Mouse (Mus musculus): ENCODE results near the gene Ctse. TPM values are rescaled to one million over a fixed set of nuclear protein-coding genes. Genes with fewer than 3 reads are reported as not detected.

Gene Ctse
- polyA plus RNA-seq, 1 experiment = 6.4 TPM

- H3K27ac ChIP-seq (ENCODE audit: control insufficient read depth, insufficient read depth, low read length) = no peak overlapping the region
- no peaks in the 10 kb centered on the region for H3K36me3 ChIP-seq (ENCODE audit: control insufficient read depth, insufficient read depth, low read length)
- no peaks in the 10 kb centered on the region for H3K27me3 ChIP-seq (ENCODE audit: control insufficient read depth, insufficient read depth, low read length)
- 94% methylated on average over 5 of the region's 5 CpGs for WGBS
- no peak overlapping the region for H3K4me3 ChIP-seq (ENCODE audit: control insufficient read depth, insufficient read depth, low read length)
- DNase-seq = no peak
- TF ChIP-seq POLR2A (IDR thresholded peaks at IDR 0.05; ENCODE audit: control insufficient read depth, extremely low read depth, insufficient read depth, low read length, poor library complexity) = no peak
- 0 out of 2 replicates have a peak, but pooled peaks have one; percentile 18 for TF ChIP-seq CTCF (IDR thresholded peaks at IDR 0.05; ENCODE audit: borderline replicate concordance, control insufficient read depth, extremely low read depth, insufficient read depth, low read length, poor library complexity)
- H3K4me1 ChIP-seq (replicated peaks; ENCODE audit: control insufficient read depth, insufficient read depth, low read length) = peaks cover 9% of the 10 kb centered on the region
These were observed 63.3 kb downstream of the Ctse start for GRCm38 (mm10) chr1:131701391-131701790.

- Histone ChIP-seq H3K36me3 (ENCODE audit: control insufficient read depth, insufficient read depth, low read length) (no peaks in the 10 kb centered on the region), H3K27ac (ENCODE audit: control insufficient read depth, insufficient read depth, low read length) (no peak overlapping the region), H3K27me3 (ENCODE audit: control insufficient read depth, insufficient read depth, low read length) (no peaks in the 10 kb centered on the region), H3K4me1 (replicated peaks; ENCODE audit: control insufficient read depth, insufficient read depth, low read length) (peaks cover 9% of the 10 kb centered on the region), H3K4me3 (ENCODE audit: control insufficient read depth, insufficient read depth, low read length) (no peak overlapping the region)
- 24% methylated on average over 8 of the region's 8 CpGs for WGBS
- TF ChIP-seq POLR2A (IDR thresholded peaks at IDR 0.05; ENCODE audit: control insufficient read depth, extremely low read depth, insufficient read depth, low read length, poor library complexity) (no peak), CTCF (IDR thresholded peaks at IDR 0.05; ENCODE audit: borderline replicate concordance, control insufficient read depth, extremely low read depth, insufficient read depth, low read length, poor library complexity) (no peak)
- peak; percentile 16 for DNase-seq
These were observed 64.1 kb downstream of the Ctse start for GRCm38 (mm10) chr1:131702094-131702766.

DNA sequence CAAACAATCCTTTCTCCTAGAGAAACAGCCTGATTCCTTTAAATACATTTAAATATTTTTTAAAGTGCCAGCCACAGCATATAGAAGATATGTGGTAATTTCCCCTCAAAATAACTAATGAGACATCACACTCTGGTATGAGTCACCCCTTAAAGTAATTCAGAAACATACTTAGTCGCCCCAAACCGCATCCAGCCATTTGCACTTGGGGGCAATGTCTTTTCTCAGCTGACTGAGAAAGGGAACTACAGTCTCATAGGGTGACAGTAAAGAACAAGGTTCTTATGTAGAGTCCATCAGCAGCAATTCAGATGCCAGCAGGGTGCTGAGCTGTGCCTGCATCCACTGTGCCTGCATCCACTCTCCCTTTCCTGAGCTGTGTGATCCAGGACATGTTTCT is 65.4 kb downstream of the Ctse start:
- no peaks in the 10 kb centered on the region for H3K36me3 ChIP-seq (ENCODE audit: control insufficient read depth, insufficient read depth, low read length)
- H3K4me3 ChIP-seq (ENCODE audit: control insufficient read depth, insufficient read depth, low read length) = no peak overlapping the region
- 90% methylated on average over 2 of the region's 2 CpGs for WGBS
- no peak overlapping the region for H3K27ac ChIP-seq (ENCODE audit: control insufficient read depth, insufficient read depth, low read length)
- TF ChIP-seq CTCF (IDR thresholded peaks at IDR 0.05; ENCODE audit: borderline replicate concordance, control insufficient read depth, extremely low read depth, insufficient read depth, low read length, poor library complexity) (no peak), POLR2A (IDR thresholded peaks at IDR 0.05; ENCODE audit: control insufficient read depth, extremely low read depth, insufficient read depth, low read length, poor library complexity) (no peak)
- H3K4me1 ChIP-seq (replicated peaks; ENCODE audit: control insufficient read depth, insufficient read depth, low read length) = peaks cover 9% of the 10 kb centered on the region
- no peaks in the 10 kb centered on the region for H3K27me3 ChIP-seq (ENCODE audit: control insufficient read depth, insufficient read depth, low read length)
- DNase-seq = no peak

- WGBS = 22% methylated on average over 4 of the region's 4 CpGs
- TF ChIP-seq POLR2A (IDR thresholded peaks at IDR 0.05; ENCODE audit: control insufficient read depth, extremely low read depth, insufficient read depth, low read length, poor library complexity) (no peak), CTCF (IDR thresholded peaks at IDR 0.05; ENCODE audit: borderline replicate concordance, control insufficient read depth, extremely low read depth, insufficient read depth, low read length, poor library complexity) (peak; percentile 45; the same call in 1 of the 2 replicates)
- Histone ChIP-seq H3K27me3 (ENCODE audit: control insufficient read depth, insufficient read depth, low read length) (no peaks in the 10 kb centered on the region), H3K27ac (ENCODE audit: control insufficient read depth, insufficient read depth, low read length) (no peak overlapping the region), H3K36me3 (ENCODE audit: control insufficient read depth, insufficient read depth, low read length) (no peaks in the 10 kb centered on the region), H3K4me3 (ENCODE audit: control insufficient read depth, insufficient read depth, low read length) (no peak overlapping the region), H3K4me1 (replicated peaks; ENCODE audit: control insufficient read depth, insufficient read depth, low read length) (peaks cover 2% of the 10 kb centered on the region; the same call in 1 of the 2 replicates)
- peak; percentile 63 for DNase-seq
These were observed 70.2 kb downstream of the Ctse start for GRCm38 (mm10) chr1:131708338-131708737.

GRCm38 (mm10) chr1:131711518-131711917 is 73.4 kb downstream of the Ctse start:
- 96% methylated on average over 10 of the region's 10 CpGs for WGBS
- H3K4me3 ChIP-seq (ENCODE audit: control insufficient read depth, insufficient read depth, low read length) = no peak overlapping the region
- no peaks in the 10 kb centered on the region for H3K4me1 ChIP-seq (replicated peaks; ENCODE audit: control insufficient read depth, insufficient read depth, low read length)
- TF ChIP-seq CTCF (IDR thresholded peaks at IDR 0.05; ENCODE audit: borderline replicate concordance, control insufficient read depth, extremely low read depth, insufficient read depth, low read length, poor library complexity) (no peak), POLR2A (IDR thresholded peaks at IDR 0.05; ENCODE audit: control insufficient read depth, extremely low read depth, insufficient read depth, low read length, poor library complexity) (no peak)
- H3K36me3 ChIP-seq (ENCODE audit: control insufficient read depth, insufficient read depth, low read length) = no peaks in the 10 kb centered on the region
- no peak overlapping the region for H3K27ac ChIP-seq (ENCODE audit: control insufficient read depth, insufficient read depth, low read length)
- no peak for DNase-seq
- no peaks in the 10 kb centered on the region for H3K27me3 ChIP-seq (ENCODE audit: control insufficient read depth, insufficient read depth, low read length)

- TF ChIP-seq POLR2A (IDR thresholded peaks at IDR 0.05; ENCODE audit: control insufficient read depth, extremely low read depth, insufficient read depth, low read length, poor library complexity) (no peak), CTCF (IDR thresholded peaks at IDR 0.05; ENCODE audit: borderline replicate concordance, control insufficient read depth, extremely low read depth, insufficient read depth, low read length, poor library complexity) (0 out of 2 replicates have a peak, but pooled peaks have one; percentile 13)
- WGBS = 68% methylated on average over 2 of the region's 2 CpGs
These were observed 74.3 kb downstream of the Ctse start for GRCm38 (mm10) chr1:131712386-131712785.

More at GRCm38 (mm10) chr1:131712386-131712785, 74.3 kb downstream of the Ctse start:
- no peaks in the 10 kb centered on the region for H3K4me1 ChIP-seq (replicated peaks; ENCODE audit: control insufficient read depth, insufficient read depth, low read length)
- H3K4me3 ChIP-seq (ENCODE audit: control insufficient read depth, insufficient read depth, low read length) = no peak overlapping the region
- no peaks in the 10 kb centered on the region for H3K27me3 ChIP-seq (ENCODE audit: control insufficient read depth, insufficient read depth, low read length)
- DNase-seq = peak; percentile 77
- H3K36me3 ChIP-seq (ENCODE audit: control insufficient read depth, insufficient read depth, low read length) = no peaks in the 10 kb centered on the region
- H3K27ac ChIP-seq (ENCODE audit: control insufficient read depth, insufficient read depth, low read length) = no peak overlapping the region

Measured in thymus, adult 2 months (tissue).